Mouse (Mus musculus): ENCODE measurements around the gene Rab23.
"Not testable (repeated sequence)": the region's sequence is repeated elsewhere in the genome, so short reads cannot be mapped to it uniquely, and the experiment has no call there.

Rab23 gene

DNA sequence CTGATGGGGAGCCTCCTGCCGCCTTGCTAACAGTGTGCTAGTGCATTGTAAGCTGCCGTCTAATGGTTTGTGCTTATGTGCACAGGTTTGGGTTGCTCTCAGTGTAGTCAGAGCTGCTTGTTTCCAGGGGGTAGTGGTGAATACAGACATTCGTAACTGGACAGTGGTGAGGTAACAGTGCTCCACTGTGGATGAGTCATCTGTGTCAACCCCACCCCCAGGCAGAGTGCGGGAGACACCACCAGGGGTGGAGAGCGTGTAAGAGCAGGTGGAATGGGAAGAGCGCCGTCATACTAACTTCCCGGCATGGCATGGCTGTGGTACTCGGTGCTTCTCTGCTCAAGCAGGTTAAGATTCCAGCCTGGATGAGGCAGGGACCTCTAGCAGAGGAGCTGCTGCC, 13.4 kb downstream of the Rab23 start:
- no peak for DNase-seq (ENCODE audit: low read depth, low spot score)

DNA sequence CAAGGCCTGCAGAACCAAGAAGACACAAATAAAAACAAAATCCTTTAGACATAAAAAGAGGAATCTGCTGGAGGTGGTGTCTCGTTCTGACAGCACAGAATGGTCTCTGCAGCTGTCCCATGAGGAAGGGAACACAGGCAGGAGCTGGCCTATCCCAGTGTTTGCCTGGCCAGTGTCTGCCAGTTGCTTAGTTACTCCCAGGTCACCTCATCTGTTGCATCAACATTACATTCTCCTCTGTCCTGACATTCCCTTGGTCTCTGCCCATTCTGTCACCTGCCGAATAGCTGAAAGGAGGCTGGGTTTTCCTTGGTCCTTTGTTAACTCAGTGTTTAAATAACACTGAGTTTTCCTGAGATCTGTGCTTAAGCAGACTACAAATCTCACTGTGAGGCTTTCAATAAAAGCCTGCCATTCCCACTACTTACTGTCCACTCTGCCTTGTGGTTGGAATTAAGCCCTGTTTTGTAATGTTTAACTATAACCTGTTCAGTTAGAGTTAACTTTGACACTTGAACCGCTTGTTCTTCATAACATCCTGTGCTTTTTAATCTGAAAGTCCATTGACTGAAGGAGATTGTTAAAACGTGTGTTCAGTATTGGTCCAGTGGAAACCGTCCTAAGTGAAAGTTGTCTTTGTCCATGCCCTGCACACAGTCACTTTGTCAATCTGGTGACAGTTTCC, 14.5 kb downstream of the Rab23 start:
- DNase-seq (ENCODE audit: low read depth, low spot score): no peak

- no peak for DNase-seq (ENCODE audit: low read depth, low spot score)
These were observed 18.6 kb downstream of the Rab23 start for GRCm38 (mm10) chr1:33738281-33738680.

DNA sequence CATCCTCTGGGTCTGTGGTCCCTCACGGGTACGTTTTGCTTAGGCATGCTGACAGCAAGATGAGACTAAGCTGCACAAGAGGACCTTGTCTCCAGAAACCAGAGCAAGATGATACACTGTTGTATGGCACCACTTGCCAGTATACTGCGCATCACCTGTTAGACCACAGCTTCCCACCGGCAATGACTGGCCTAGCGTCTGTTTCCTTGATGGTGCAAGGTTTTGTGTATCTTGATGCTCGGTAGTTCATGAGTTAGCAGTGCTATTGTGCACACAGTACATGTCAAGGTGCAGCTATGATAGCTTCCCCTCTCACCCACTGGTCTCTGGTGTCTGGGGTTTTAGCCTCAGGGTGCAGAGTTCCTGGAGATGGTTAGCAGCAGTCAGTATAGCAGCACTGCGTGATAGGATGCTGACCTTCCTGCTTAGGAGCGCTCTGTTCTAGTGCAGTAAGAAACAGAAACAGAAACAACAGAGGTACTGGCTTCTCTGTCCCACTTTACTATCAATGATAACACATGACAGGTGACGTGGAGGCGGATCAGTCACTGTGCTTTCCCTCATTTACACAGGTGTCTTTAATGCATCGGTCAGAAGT, 19.1 kb downstream of the Rab23 start:
- no peak for DNase-seq (ENCODE audit: low read depth, low spot score)

DNA sequence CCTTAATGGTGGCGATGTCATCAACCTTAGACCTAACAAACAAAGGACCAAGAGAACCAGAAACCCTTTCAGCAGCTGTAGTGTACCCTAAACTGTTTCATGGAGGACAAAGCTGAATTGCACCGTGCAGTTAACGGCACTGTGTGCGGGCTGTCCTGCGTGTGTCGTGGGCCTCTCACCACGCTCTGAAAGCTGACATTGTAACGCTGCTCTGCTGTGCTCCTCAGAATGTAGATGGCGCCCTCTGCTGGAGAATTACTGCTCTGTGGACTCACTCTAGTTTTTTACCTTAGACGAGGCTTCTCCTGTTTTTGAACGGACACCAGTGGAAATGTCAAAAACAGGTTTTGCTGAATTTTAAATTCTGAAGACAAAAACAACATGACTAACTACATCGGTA, 19.6 kb downstream of the Rab23 start:
- peak; percentile 63 for DNase-seq (ENCODE audit: low read depth, low spot score)

DNA sequence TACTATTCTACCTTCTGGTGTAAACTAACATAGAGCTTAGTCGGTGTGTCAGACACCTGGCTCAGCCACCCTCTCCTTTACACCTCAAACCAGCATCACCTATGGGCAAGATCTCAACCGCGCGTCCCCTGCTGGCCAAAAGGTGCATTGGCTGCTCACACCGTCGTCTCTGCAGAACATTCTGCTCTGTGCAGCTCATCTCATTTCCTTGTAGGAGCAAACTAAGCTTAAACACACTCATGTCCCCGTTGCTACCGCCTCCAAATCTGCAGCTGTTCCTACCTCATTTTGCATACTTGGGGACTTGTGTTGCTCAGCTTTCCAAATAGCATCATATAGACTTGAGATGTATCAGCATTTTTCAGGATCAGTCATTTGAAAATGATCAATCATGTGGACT, 23.2 kb downstream of the Rab23 start:
- DNase-seq (ENCODE audit: low read depth, low spot score): no peak

- not testable (repeated sequence) for DNase-seq (ENCODE audit: low read depth, low spot score)
These were observed 25.1 kb downstream of the Rab23 start for GRCm38 (mm10) chr1:33744815-33745214.

- no peak for DNase-seq (ENCODE audit: low read depth, low spot score)
These were observed 26.2 kb downstream of the Rab23 start for GRCm38 (mm10) chr1:33745901-33746300.

- no peak for DNase-seq (ENCODE audit: low read depth, low spot score)
These were observed 29.4 kb downstream of the Rab23 start for GRCm38 (mm10) chr1:33749109-33749508.

GRCm38 (mm10) chr1:33749709-33750108, 30.0 kb downstream of the Rab23 start:
- DNase-seq (ENCODE audit: low read depth, low spot score): not testable (repeated sequence)

DNA sequence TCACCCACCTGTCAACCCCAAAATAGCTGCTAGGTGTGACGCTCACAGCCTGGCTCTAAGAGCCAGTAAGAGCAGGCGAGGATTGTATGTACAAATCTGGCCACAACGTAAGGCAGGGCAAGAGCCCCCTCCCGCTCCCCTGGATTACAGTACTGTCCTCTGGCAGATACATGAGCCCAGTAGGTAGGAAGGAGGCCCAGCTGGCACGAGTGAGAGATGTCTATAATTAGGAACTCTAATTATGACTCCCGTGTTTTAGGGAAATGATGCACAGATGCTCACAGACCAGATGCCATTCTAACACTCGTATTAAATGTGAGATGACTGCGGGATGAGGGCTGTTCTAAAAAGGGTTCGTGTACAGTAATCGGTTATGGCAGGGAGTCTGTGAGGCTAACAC, 31.6 kb downstream of the Rab23 start:
- DNase-seq (ENCODE audit: low read depth, low spot score): no peak

DNA sequence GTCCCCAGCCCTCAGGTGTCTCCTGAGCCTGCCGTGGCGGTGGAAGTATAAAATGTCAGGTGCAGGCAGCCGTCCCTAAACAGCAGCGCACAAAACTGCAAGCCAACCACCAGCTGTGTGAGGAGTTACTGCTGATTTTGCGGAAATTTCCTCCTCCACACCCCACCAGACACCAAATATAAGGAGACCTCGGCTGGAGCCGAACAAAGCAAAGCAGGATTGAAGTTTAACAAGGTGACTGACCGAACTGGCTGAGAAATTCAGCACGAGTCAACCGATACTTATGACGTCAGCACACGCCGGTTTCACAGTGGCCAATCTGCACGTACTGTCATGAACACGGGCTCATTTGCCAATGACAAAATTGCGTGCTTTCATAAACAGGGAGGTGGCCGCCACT, 34.4 kb downstream of the Rab23 start:
- no peak for DNase-seq (ENCODE audit: low read depth, low spot score)

DNA sequence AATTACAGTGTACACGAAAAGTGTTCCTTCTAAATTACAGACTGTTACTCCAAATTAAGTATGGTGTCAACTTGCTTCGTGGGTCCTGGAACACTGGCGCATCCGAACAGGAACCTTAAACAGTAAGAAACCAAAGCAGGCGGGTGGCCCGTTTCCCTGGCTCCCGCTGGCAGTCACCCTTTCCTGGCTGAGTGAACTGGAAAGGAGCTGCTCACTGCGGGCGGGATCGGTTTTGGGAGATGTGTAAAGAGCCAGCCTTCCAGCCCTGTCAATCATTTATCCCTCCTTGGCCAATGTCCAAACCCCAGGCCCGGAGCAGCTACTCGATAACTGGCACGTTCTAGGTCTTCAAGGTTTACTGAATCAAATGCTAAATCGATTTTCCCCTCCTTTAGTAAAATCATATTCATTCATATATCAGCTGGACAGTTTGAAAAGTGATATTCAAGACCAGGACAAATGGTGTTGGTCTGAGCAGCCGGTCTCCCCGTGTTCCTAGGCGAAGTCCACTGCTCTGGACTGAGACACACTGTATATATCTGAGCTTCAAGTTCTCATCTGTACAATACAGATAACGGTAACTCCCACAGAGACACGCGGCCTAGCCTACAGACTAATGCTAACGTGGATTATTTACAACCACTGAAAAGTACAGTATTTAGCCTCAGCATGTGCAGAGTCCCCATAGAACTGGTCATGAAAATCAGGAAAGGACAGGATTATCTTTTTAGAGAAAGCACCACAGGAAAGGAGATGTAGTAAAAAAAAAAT, 35.5 kb downstream of the Rab23 start:
- no peak for DNase-seq (ENCODE audit: low read depth, low spot score)

GRCm38 (mm10) chr1:33755799-33756198, 36.1 kb downstream of the Rab23 start:
- no peak for DNase-seq (ENCODE audit: low read depth, low spot score)

GRCm38 (mm10) chr1:33756258-33757032, 36.8 kb downstream of the Rab23 start:
- DNase-seq (ENCODE audit: low read depth, low spot score): no peak

DNA sequence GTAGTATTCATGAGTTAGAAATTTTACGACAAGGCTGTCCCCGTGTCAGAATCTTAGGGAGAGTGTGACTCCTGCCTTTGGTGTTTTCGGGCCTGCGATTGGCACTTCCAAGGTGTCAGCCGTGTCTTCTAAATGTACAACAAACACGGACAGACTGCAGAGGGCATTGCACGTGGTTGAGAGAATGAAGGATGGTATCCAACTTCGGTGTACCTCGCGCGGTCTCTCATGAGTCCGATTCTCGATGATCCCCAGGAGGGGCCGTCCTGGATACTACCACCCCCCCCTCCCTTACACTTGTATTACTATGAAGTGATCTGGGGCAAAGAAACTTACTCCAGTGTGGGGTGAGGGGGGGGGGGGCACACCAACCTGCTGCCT, 37.3 kb downstream of the Rab23 start:
- no peak for DNase-seq (ENCODE audit: low read depth, low spot score)

DNA sequence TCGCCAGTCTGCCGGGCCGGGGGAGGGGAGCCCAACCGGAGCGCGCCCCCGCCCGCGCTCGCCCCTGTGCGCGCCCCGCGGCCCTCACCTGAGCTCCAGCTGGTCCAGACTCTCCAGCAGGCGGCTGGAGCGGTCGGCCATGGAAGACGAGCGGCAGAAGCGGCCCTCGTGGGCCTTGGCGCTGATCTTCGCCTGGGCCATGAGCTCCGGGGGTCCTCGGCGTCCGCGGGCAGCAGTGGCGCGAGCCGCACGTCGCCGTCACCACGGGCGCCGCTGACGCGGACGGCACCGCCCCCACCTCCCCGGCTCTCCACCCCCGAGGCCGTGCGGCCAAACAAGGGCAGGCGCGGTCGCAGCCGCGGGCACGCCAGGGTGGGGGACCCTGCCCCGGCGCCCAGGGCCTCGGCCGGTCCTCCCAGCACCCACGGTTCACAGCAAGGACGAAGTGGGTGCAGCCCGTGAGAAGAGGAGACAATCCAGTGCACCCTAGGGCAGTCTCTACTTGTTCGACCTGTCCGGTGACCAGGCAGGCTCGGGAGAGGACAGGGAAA, 37.9 kb downstream of the Rab23 start, which contains the start of gene Bag2:
Gene Bag2 (minus strand): TSS at position 305 of the 551 bp plus-strand sequence.
- peak; percentile 29 for DNase-seq (ENCODE audit: low read depth, low spot score)

GRCm38 (mm10) chr1:33758488-33758887, 38.8 kb downstream of the Rab23 start:
- no peak for DNase-seq (ENCODE audit: low read depth, low spot score)

GRCm38 (mm10) chr1:33763826-33764225, 44.1 kb downstream of the Rab23 start:
- no peak for DNase-seq (ENCODE audit: low read depth, low spot score)

- no peak for DNase-seq (ENCODE audit: low read depth, low spot score)
These were observed 45.9 kb downstream of the Rab23 start for GRCm38 (mm10) chr1:33765468-33766080.
